Mouse (Mus musculus) heart, postnatal 0 days (tissue): Measurements from ENCODE around the gene Ano2. TPM values are rescaled to one million over a fixed set of nuclear protein-coding genes. Genes with fewer than 3 reads are reported as not detected.
A peak's percentile ranks its signal among the peaks of the same experiment; 100 is the strongest.

Experiments used
- ATAC-seq: fragments of 200-750 bp; cut with Nextera tagmentation; 2 replicates; pipeline ENCODE4 v1.8.0; 2017; ENCODE audit warnings: low read depth, moderate number of reproducible peaks, moderate library complexity; ENCODE audit not compliant: insufficient read depth
- DNase-seq: peaks from one replicate; pipeline ENCODE4 v3.0.0-alpha.2; 2016; ENCODE audit warnings: low spot score
- H3K27ac ChIP-seq: fragments of 300-500 bp; sonication (generic); 2 replicates; pipeline ENCODE4 v1.5.1; 2014; ENCODE audit warnings: low read depth, mild to moderate bottlenecking
- H3K27me3 ChIP-seq: fragments of 300-500 bp; sonication (generic); 2 replicates; pipeline ENCODE4 v1.6.1; 2014; ENCODE audit warnings: low read length, mixed read lengths; ENCODE audit not compliant: control insufficient read depth, insufficient read depth
- H3K36me3 ChIP-seq: fragments of 300-500 bp; sonication (generic); replicated peaks from 2 replicates; pipeline ENCODE4 v1.6.1; 2014; ENCODE audit warnings: low read length, mixed read lengths; ENCODE audit not compliant: control insufficient read depth, insufficient read depth
- H3K4me1 ChIP-seq: fragments of 300-500 bp; sonication (generic); 2 replicates; pipeline ENCODE4 v1.6.1; 2014; ENCODE audit warnings: antibody characterized with exemption; ENCODE audit not compliant: control insufficient read depth, insufficient read depth
- H3K4me2 ChIP-seq: fragments of 300-500 bp; sonication (generic); 2 replicates; pipeline ENCODE4 v1.6.1; 2014; ENCODE audit warnings: low read depth, mild to moderate bottlenecking, low read length, moderate library complexity
- H3K4me3 ChIP-seq: fragments of 300-500 bp; sonication (generic); 2 replicates; pipeline ENCODE4 v1.5.1; 2014; ENCODE audit warnings: low read depth, low read length
- H3K9ac ChIP-seq: fragments of 300-500 bp; sonication (generic); replicated peaks from 2 replicates; pipeline ENCODE4 v1.6.1; 2014; ENCODE audit warnings: low read depth, low read length, mixed read lengths
- H3K9me3 ChIP-seq: fragments of 300-500 bp; sonication (generic); replicated peaks from 2 replicates; pipeline ENCODE4 v1.6.1; 2016; ENCODE audit warnings: low read length; ENCODE audit not compliant: control insufficient read depth
- CTCF ChIP-seq: IDR thresholded peaks from 2 replicates; pipeline ENCODE4 v1.5.1; 2016; ENCODE audit warnings: antibody characterized with exemption, control low read depth, low read depth
- EP300 ChIP-seq: IDR thresholded peaks from 2 replicates; pipeline ENCODE4 v1.6.1; 2016; ENCODE audit warnings: antibody characterized with exemption, low read depth
- WGBS: fragments of 180-500 bp; shearing (Covaris S2); extraction: QIAGEN DNeasy Blood & Tissue Kit; methylation state at CpG from one replicate; pipeline ENCODE4 v1.1.7; 2014; 5-methylcytosine and 5-hydroxymethylcytosine counted together
- polyA plus RNA-seq: library from polyadenylated mRNA; unstranded; fragments of >200 nt; fragmentation: Nextera tagmentation; extraction: Ambion mirVana; gene quantifications from 2 replicates; pipeline ENCODE4 v1.2.1, GENCODE M21; 2015
- total RNA-seq: library from RNA; depleted of rRNA; stranded (reverse); fragments of >200 nt; gene quantifications from 2 replicates; pipeline ENCODE4 v1.2.3, GENCODE M21; 2014; ENCODE audit warnings: low replicate concordance

The Ano2 gene
- total and polyA plus RNA-seq, 2 experiments from 2014 or later, result 2.7 TPM; not detected in 1

- no peaks in the 10 kb centered on the region for H3K36me3 ChIP-seq
- ATAC-seq (no peak), DNase-seq (no peak)
- H3K4me2 ChIP-seq, result no peak overlapping the region
- TF ChIP-seq CTCF (no peak), EP300 (no peak)
- H3K27me3 ChIP-seq, result no peaks in the 10 kb centered on the region
- H3K4me3 ChIP-seq, result no peak overlapping the region
- no peaks in the 10 kb centered on the region for H3K9me3 ChIP-seq
- 62% methylated on average over 3 of the region's 3 CpGs for WGBS
- no peaks in the 10 kb centered on the region for H3K4me1 ChIP-seq
- no peak overlapping the region for H3K27ac ChIP-seq
- H3K9ac ChIP-seq, result no peak overlapping the region
Observed at GRCm38 (mm10) chr6:125925861-125926260, 235.6 kb downstream of the Ano2 start.

- H3K4me3 ChIP-seq, result no peak overlapping the region
- ATAC-seq (no peak), DNase-seq (no peak)
- WGBS, result 80% methylated on average over 7 of the region's 7 CpGs
- H3K9me3 ChIP-seq, result no peaks in the 10 kb centered on the region
- no peaks in the 10 kb centered on the region for H3K36me3 ChIP-seq
- no peak overlapping the region for H3K27ac ChIP-seq
- TF ChIP-seq CTCF (no peak), EP300 (no peak)
- no peaks in the 10 kb centered on the region for H3K27me3 ChIP-seq
- no peak overlapping the region for H3K4me2 ChIP-seq
- no peaks in the 10 kb centered on the region for H3K4me1 ChIP-seq
- no peak overlapping the region for H3K9ac ChIP-seq
Observed at GRCm38 (mm10) chr6:125931926-125932325, 241.7 kb downstream of the Ano2 start.

GRCm38 (mm10) chr6:125954965-125955364 lies 264.7 kb downstream of the Ano2 start:
- ATAC-seq (peak; percentile 62; the same call in 1 of the 2 replicates), DNase-seq (peak; percentile 21)
- Histone ChIP-seq H3K36me3 (no peaks in the 10 kb centered on the region), H3K27me3 (no peaks in the 10 kb centered on the region), H3K4me1 (no peaks in the 10 kb centered on the region), H3K9ac (no peak overlapping the region), H3K4me2 (no peak overlapping the region), H3K9me3 (no peaks in the 10 kb centered on the region), H3K27ac (no peak overlapping the region), H3K4me3 (no peak overlapping the region)
- WGBS, result 11% methylated on average over 3 of the region's 3 CpGs
- TF ChIP-seq CTCF (peak; percentile 75), EP300 (no peak)

GRCm38 (mm10) chr6:125973551-125973950 lies 283.3 kb downstream of the Ano2 start:
- no peak for ATAC-seq
- Histone ChIP-seq H3K27me3 (no peaks in the 10 kb centered on the region), H3K9me3 (no peaks in the 10 kb centered on the region), H3K36me3 (no peaks in the 10 kb centered on the region), H3K27ac (no peak overlapping the region), H3K4me2 (no peak overlapping the region), H3K9ac (no peak overlapping the region), H3K4me3 (no peak overlapping the region), H3K4me1 (no peaks in the 10 kb centered on the region)
- DNase-seq, result no peak
- TF ChIP-seq CTCF (no peak), EP300 (no peak)

- no peak overlapping the region for H3K9ac ChIP-seq
- H3K36me3 ChIP-seq, result no peaks in the 10 kb centered on the region
- 55% methylated on average over 15 of the region's 15 CpGs for WGBS
- no peak for DNase-seq
- H3K4me1 ChIP-seq, result no peaks in the 10 kb centered on the region
- no peak overlapping the region for H3K4me2 ChIP-seq
- H3K4me3 ChIP-seq, result no peak overlapping the region
- no peak overlapping the region for H3K27ac ChIP-seq
- no peak for ATAC-seq
- no peaks in the 10 kb centered on the region for H3K9me3 ChIP-seq
- no peaks in the 10 kb centered on the region for H3K27me3 ChIP-seq
- TF ChIP-seq EP300, result no peak
- no peak for TF ChIP-seq CTCF
Observed at GRCm38 (mm10) chr6:125975788-125976465, 285.7 kb downstream of the Ano2 start.

GRCm38 (mm10) chr6:125979601-125980000 lies 289.4 kb downstream of the Ano2 start:
- ATAC-seq, result no peak
- H3K27ac ChIP-seq, result no peak overlapping the region
- no peaks in the 10 kb centered on the region for H3K36me3 ChIP-seq
- H3K4me3 ChIP-seq, result no peak overlapping the region
- H3K9me3 ChIP-seq, result no peaks in the 10 kb centered on the region
- no peak overlapping the region for H3K9ac ChIP-seq
- TF ChIP-seq CTCF (no peak), EP300 (no peak)
- WGBS, result 85% methylated on average over 5 of the region's 5 CpGs
- H3K4me2 ChIP-seq, result no peak overlapping the region
- H3K27me3 ChIP-seq, result no peaks in the 10 kb centered on the region
- DNase-seq, result no peak
- H3K4me1 ChIP-seq, result no peaks in the 10 kb centered on the region
